Mouse (Mus musculus): ENCODE data around the gene Pik3c2b. TPM values are rescaled to one million over a fixed set of nuclear protein-coding genes. Genes with fewer than 3 reads are reported as not detected.
A peak's percentile ranks its signal among the peaks of the same experiment; 100 is the strongest.

Gene Pik3c2b
- polyA plus RNA-seq, 1 experiment from 2014 or later, result 14.6 TPM

DNA sequence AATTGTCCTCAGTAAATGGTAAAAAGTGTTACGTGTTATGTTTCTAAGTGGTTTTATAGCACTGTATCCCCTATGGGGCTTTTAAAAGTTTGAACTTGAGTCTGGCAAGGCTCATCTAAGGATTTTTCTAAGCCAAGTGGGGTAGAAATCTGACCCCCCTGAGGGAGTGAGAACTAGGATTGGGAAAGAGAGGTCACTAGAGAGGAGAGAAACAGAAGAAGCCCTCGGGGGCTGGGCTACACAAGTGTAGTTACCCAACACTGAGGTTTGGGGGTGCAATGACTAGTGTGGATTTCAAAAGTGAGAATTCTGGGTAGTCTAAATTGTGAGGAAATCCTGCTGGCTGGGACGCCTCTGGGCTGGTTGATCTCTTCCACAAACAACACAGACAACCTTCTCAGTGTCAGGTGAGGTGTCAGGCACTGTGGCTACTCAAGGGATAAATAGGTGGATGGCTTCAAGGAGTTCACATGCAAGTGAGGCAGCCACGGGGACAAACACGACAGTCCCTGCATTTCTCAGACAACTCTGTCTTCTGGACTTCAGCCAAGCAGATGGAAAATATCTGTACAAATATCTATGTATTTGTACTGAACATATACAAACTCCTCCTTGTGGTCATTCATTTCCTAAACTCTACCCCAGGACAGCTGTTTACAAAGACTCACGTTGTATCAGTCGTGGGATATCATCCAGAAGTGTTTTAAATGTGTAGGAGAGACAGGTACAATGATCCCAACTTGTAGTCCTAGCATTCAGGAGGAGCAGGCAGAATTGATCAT, 74.7 kb downstream of the Pik3c2b start:
- H3K27me3 ChIP-seq, result no peaks in the 10 kb centered on the region
- H3K4me3 ChIP-seq, result no peak overlapping the region
- H3K9ac ChIP-seq, result no peak overlapping the region
- no peak overlapping the region for H3K4me2 ChIP-seq
- H3K9me3 ChIP-seq, result no peaks in the 10 kb centered on the region
- no peaks in the 10 kb centered on the region for H3K36me3 ChIP-seq
- H3K4me1 ChIP-seq (replicated peaks), result 0 out of 2 replicates have a peak, but pooled peaks cover 5% of the 10 kb centered on the region
- no peak for ATAC-seq (ENCODE audit: low FRiP score)
- WGBS, result 79% methylated on average over 7 of the region's 7 CpGs
- no peak overlapping the region for H3K27ac ChIP-seq

DNA sequence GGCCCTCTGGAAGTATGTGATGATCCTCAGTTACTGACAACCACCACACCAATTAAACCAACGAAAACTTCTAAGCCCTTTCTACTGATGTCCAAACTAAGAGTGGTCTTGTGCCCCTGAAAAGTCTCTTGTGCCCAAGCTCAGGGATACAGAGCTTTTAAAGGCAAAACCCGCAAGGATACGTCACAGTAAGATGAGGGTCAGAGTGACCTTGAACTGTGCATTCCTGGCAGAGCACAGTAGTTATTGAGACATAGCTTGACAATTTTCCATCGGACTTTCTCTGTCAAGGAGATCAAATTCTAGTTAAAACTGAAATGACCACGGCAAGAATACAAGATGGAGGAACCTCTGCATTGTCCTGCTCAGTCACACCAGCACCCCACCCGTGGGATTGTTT, 75.8 kb downstream of the Pik3c2b start:
- 72% methylated on average over 6 of the region's 6 CpGs for WGBS
- ATAC-seq (ENCODE audit: low FRiP score), result no peak
- Histone ChIP-seq H3K9me3 (no peaks in the 10 kb centered on the region), H3K4me3 (no peak overlapping the region), H3K9ac (no peak overlapping the region), H3K4me1 (replicated peaks) (0 out of 2 replicates have a peak, but pooled peaks cover 5% of the 10 kb centered on the region), H3K4me2 (no peak overlapping the region), H3K27ac (no peak overlapping the region), H3K36me3 (no peaks in the 10 kb centered on the region), H3K27me3 (no peaks in the 10 kb centered on the region)

DNA sequence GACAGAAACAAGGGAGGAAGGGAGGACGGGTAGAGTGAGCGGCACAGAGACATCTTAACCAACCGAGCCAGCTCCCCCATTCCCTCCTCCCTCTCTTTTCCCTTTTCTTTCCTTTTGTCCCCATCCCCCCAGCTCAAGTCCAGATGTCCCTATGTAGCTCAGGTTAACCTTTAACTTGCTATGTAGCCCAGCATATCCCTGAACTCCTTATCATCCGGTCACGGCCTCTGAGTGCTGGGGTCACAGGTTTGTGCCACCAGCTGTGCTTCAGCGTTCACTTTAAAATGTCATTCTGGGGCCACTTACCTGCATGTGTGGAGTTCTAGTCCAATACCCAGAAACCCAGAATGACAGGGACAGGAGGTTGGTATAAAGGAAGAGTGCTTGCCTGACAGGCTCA, 78.7 kb downstream of the Pik3c2b start:
- Histone ChIP-seq H3K27me3 (no peaks in the 10 kb centered on the region), H3K36me3 (no peaks in the 10 kb centered on the region), H3K4me3 (no peak overlapping the region), H3K9me3 (no peaks in the 10 kb centered on the region), H3K4me1 (replicated peaks) (0 out of 2 replicates have a peak, but pooled peaks cover 5% of the 10 kb centered on the region), H3K27ac (no peak overlapping the region), H3K9ac (no peak overlapping the region), H3K4me2 (no peak overlapping the region)
- ATAC-seq (ENCODE audit: low FRiP score), result no peak
- WGBS, result 76% methylated on average over 6 of the region's 6 CpGs

DNA sequence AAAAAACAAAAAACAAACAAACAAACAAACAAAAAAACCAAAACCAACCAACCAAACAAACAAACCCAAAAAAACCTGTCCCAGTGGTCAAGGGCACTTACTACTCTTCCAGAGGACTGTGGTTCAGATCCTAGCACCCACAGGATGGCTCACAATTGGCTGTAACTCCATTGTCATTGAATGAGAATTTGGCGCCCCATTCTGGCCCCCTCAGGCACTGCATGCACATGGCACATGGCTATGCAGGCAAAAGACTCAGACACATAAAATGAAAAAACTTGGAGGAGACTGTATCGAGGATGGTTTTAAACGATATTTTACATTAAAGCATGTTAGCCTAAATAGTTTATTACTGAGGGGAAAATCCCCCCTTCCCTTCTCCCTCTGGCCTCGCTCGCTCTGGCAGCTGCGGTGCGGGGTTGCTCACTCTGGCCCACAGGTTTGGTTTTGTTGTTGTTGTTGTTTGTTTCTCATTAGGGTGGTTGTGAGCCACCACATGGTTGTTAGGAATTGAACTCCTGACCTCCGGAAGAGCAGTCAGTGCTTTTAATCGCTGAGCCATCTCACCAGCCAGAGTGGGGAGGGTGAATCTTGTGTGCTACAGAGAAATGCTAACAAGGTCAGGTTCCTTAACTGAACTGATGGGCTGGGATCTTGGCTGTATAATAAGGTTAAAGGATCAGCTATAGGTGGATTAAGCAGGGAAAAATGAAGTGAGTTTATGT, 80.3 kb downstream of the Pik3c2b start:
- no peak for ATAC-seq (ENCODE audit: low FRiP score)
- 90% methylated on average over 9 of the region's 9 CpGs for WGBS

DNA sequence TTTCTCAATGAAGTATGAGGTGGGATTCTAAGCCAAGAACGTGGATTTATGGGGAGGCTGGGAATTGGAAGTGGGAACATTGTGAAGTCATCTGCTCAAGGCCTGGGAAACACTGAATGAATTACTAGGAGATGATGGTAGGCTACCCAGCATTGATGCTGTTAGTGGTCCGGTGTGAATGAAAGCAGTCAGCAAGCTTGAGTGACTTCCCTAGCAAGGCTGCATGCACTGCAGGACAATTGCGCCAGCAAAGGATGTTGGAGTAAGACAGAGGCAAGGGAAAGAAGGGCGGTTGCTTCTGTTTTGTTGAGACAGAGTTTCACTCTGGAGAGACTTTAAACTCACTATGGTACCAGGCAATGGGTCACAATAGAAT, 80.9 kb downstream of the Pik3c2b start:
- H3K36me3 ChIP-seq, result no peaks in the 10 kb centered on the region
- H3K9ac ChIP-seq, result no peak overlapping the region
- no peak for ATAC-seq (ENCODE audit: low FRiP score)
- H3K27ac ChIP-seq, result no peak overlapping the region
- no peak overlapping the region for H3K4me3 ChIP-seq
- H3K4me2 ChIP-seq, result no peak overlapping the region
- no peaks in the 10 kb centered on the region for H3K27me3 ChIP-seq
- 55% methylated on average over 4 of the region's 4 CpGs for WGBS
- no peaks in the 10 kb centered on the region for H3K9me3 ChIP-seq
- H3K4me1 ChIP-seq (replicated peaks), result peaks cover 8% of the 10 kb centered on the region

More for the DNA sequence above, 80.3 kb downstream of the Pik3c2b start:
- Histone ChIP-seq H3K36me3 (no peaks in the 10 kb centered on the region), H3K4me3 (no peak overlapping the region), H3K4me2 (no peak overlapping the region), H3K27ac (no peak overlapping the region), H3K4me1 (replicated peaks) (peaks cover 8% of the 10 kb centered on the region), H3K9me3 (no peaks in the 10 kb centered on the region), H3K27me3 (no peaks in the 10 kb centered on the region), H3K9ac (no peak overlapping the region)

DNA sequence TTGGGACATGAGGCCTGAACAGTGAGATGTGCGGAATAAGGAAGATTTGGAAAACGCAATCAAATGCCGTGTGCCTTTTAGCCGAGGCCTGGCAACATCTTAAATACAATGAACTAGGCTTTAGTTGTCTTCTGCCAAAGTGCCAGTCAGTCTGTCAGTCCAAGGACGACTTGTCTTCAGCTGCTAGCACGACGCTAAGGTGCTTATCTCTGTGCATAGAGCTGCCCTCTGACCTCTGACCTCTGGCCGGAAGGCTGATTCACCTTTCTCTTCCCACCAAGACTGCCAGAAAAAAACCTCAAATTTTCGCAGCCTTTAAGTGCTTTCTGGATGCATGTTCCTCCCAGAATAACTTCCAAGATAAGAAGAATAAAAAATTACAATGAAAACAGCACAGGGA, 81.9 kb downstream of the Pik3c2b start:
- 72% methylated on average over 9 of the region's 9 CpGs for WGBS
- H3K9me3 ChIP-seq, result no peaks in the 10 kb centered on the region
- ATAC-seq (ENCODE audit: low FRiP score), result no peak

DNA sequence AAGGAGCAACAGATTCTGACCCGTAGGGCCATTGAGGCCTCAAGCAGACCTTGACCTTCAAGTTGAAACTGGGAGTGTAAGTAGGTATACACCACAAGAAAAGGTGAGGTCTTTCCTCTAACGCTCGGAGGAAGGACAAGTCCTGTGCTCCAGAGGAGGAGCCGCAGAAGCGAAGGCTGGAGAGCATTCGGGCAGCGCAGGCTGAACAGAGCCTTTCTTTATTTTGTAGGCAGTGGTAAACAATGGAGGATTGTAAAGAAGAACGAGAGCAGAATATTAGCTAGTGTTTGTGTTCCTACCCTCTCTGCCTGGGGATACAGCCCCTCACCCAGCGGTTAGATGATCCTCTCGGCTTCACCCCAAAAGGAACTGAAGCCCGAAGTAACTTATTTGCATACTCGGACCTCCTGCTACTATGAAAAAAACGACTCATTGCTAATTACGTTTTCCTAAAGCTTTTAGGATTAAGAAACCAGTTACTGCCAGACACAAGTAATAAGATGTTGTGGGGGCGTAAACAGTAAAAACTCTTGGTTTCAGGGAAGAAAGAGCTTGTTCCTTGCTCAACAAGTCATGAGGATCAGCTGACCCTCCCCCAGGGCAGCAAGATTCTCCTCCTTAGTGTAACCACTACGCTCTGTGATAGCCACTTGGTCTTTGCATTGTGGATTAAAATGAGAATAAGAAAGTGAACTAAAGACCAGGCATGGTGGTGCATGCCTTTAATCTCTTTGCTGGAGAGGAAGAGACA, 84.2 kb downstream of the Pik3c2b start:
- no peak overlapping the region for H3K4me3 ChIP-seq
- H3K9me3 ChIP-seq, result no peaks in the 10 kb centered on the region
- H3K4me1 ChIP-seq (replicated peaks), result peaks cover 36% of the 10 kb centered on the region
- H3K9ac ChIP-seq, result peak overlapping the region; percentile 43; the same call in 1 of the 2 replicates
- no peak for ATAC-seq (ENCODE audit: low FRiP score)
- peak overlapping the region; percentile 11 for H3K4me2 ChIP-seq
- H3K27ac ChIP-seq, result peak overlapping the region; percentile 97
- no peaks in the 10 kb centered on the region for H3K27me3 ChIP-seq
- H3K36me3 ChIP-seq, result no peaks in the 10 kb centered on the region
- WGBS, result 15% methylated on average over 16 of the region's 16 CpGs

More for the DNA sequence above, 81.9 kb downstream of the Pik3c2b start:
- no peak overlapping the region for H3K4me3 ChIP-seq
- no peak overlapping the region for H3K9ac ChIP-seq
- peaks cover 12% of the 10 kb centered on the region for H3K4me1 ChIP-seq (replicated peaks)
- H3K27ac ChIP-seq, result no peak overlapping the region
- no peaks in the 10 kb centered on the region for H3K27me3 ChIP-seq
- no peaks in the 10 kb centered on the region for H3K36me3 ChIP-seq
- H3K4me2 ChIP-seq, result no peak overlapping the region

DNA sequence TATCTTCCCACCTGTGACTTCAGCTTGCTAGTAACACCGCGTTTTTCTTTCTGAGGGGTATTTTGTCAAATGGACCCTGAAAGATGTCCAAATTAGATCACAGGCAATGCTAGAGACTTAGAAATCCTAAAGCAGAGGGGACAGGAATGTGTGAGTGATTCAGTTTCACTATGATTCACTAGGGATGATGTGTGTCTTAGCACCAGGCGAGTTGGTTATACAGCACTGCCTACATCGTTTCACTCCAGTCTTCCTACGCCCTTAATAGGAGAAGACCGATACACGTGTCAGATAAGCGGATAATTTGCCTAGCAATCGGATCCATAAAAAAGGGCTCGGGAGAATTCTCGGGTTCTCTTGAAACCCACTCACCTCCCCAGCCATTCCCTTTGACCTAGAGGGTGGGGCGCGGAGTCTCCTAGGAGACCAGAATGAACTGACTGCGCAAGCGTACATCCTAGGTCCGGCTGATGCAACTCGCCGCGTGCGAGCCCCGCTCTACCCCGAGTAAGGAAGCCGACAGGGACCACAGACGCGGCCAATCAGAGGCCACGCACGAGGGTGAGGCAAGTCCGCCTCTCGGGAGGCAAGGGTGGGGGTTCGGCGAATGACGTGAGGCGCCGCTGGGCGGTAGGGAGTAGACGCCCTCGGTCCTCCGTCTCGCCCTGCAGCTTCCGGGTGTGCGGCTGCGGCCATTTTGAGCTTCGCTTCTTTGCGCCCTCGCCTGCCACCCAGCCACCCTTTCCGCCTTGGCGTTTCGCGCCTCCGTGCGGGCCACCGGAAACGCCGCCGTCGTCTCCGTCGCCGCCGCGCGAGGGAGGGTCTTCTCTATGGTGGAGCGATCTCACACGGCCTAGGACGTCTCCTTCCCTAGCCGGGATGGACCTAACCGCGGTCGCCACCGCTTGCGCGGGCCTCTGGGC, 85.4 kb downstream of the Pik3c2b start, which contains the start of gene Ppp1r15b:
TSS of gene Ppp1r15b (plus strand) at position 506 of the 923 bp plus-strand sequence.
- H3K4me2 ChIP-seq, result peak within 1 kb of the TSS; percentile 100
- no peaks in the 10 kb centered on the region for H3K9me3 ChIP-seq
- H3K4me3 ChIP-seq, result peak within 1 kb of the TSS; percentile 88
- WGBS, result 1% methylated on average over 72 of the region's 72 CpGs
- H3K4me1 ChIP-seq (replicated peaks), result peaks cover 48% of the 10 kb centered on the region
- peak; percentile 99 for ATAC-seq (ENCODE audit: low FRiP score)
- H3K9ac ChIP-seq, result peak within 1 kb of the TSS; percentile 97
- H3K27ac ChIP-seq, result peak within 1 kb of the TSS; percentile 97
- H3K27me3 ChIP-seq, result no peaks in the 10 kb centered on the region
- no peaks in the 10 kb centered on the region for H3K36me3 ChIP-seq

DNA sequence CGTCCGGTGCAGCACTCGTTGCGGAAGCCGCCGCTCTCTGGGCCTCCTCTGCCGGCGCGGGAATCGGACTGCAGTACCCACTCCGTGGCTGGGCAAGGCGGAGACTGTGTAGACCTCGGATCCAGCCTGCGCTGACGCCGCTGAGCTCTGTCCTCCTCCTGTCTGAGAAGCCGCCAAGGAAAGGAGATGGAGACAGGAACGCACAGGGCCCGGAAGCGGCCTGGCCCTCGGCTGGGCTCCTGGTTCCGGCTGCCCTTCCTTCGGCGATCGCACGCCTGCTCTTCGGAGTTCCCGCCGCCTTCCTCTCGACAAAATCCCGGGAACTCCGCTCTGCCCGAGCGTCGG, 86.1 kb downstream of the Pik3c2b start:
- Histone ChIP-seq H3K36me3 (peaks cover 1% of the 10 kb centered on the region; the same call in 1 of the 2 replicates), H3K4me1 (replicated peaks) (peaks cover 54% of the 10 kb centered on the region)

DNA sequence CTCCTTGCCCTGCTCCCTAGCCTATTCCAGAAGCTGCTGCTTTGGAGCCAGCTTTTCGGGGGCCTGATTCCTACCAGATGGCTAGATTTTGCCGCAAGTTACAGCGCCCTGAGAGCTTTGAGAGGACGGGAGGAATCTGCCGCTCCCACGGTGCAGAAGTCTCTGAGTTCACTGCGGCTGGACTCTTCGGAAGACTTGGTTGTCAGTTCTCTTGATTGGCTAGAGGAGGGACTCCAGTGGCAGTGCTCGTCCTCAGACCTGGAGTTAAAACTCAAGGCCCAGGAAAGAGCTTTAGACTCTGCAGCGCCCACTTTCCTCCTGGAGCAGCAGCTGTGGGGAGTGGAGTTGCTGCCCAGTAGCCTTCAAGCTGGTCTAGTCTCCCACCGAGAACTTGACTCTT, 86.5 kb downstream of the Pik3c2b start:
- H3K27ac ChIP-seq, result peak overlapping the region; percentile 97
- ATAC-seq (ENCODE audit: low FRiP score), result no peak
- H3K9ac ChIP-seq, result peak overlapping the region; percentile 97
- no peaks in the 10 kb centered on the region for H3K9me3 ChIP-seq
- H3K36me3 ChIP-seq, result peaks cover 6% of the 10 kb centered on the region
- H3K4me3 ChIP-seq, result peak overlapping the region; percentile 88
- H3K4me2 ChIP-seq, result peak overlapping the region; percentile 100
- no peaks in the 10 kb centered on the region for H3K27me3 ChIP-seq
- 0% methylated on average over 11 of the region's 11 CpGs for WGBS
- peaks cover 58% of the 10 kb centered on the region for H3K4me1 ChIP-seq (replicated peaks)

More for the DNA sequence above, 86.1 kb downstream of the Pik3c2b start:
- Histone ChIP-seq H3K27me3 (no peaks in the 10 kb centered on the region), H3K9me3 (no peaks in the 10 kb centered on the region), H3K4me3 (peak overlapping the region; percentile 88), H3K27ac (peak overlapping the region; percentile 97), H3K4me2 (peak overlapping the region; percentile 100), H3K9ac (peak overlapping the region; percentile 97)
- ATAC-seq (ENCODE audit: low FRiP score), result no peak
- WGBS, result under 1% methylated on average over 35 of the region's 35 CpGs
